Mouse (Mus musculus) left cerebral cortex, adult 6 months (tissue): ENCODE data around the gene Map3k21. TPM values are rescaled to one million over a fixed set of nuclear protein-coding genes. Genes with fewer than 3 reads are reported as not detected.

Experiments used
- long read RNA-seq, 2 experiments: library from polyadenylated mRNA; unstranded; transcript quantifications; one replicate each; pipeline ENCODE4 v2.0.0; 2019 to 2020
- polyA plus RNA-seq: library from polyadenylated mRNA; unstranded; fragments of <200 nt; fragmentation: Nextera tagmentation; gene quantifications from 2 replicates; pipeline ENCODE4 v1.2.3, GENCODE M21; 2021

Gene Map3k21
- polyA plus RNA-seq: 0.44 and 0.68 TPM in 2 replicates
- long read RNA-seq, experiment 1, full-length matches to known transcripts: 1 of 2 reads
- long read RNA-seq, experiment 1, partial matches to known transcripts: 1 of 2 reads
- long read RNA-seq, experiment 1, other reads (novel, unspliced or antisense): 0 of 2 reads
- long read RNA-seq, experiment 2: 0 reads

DNA sequence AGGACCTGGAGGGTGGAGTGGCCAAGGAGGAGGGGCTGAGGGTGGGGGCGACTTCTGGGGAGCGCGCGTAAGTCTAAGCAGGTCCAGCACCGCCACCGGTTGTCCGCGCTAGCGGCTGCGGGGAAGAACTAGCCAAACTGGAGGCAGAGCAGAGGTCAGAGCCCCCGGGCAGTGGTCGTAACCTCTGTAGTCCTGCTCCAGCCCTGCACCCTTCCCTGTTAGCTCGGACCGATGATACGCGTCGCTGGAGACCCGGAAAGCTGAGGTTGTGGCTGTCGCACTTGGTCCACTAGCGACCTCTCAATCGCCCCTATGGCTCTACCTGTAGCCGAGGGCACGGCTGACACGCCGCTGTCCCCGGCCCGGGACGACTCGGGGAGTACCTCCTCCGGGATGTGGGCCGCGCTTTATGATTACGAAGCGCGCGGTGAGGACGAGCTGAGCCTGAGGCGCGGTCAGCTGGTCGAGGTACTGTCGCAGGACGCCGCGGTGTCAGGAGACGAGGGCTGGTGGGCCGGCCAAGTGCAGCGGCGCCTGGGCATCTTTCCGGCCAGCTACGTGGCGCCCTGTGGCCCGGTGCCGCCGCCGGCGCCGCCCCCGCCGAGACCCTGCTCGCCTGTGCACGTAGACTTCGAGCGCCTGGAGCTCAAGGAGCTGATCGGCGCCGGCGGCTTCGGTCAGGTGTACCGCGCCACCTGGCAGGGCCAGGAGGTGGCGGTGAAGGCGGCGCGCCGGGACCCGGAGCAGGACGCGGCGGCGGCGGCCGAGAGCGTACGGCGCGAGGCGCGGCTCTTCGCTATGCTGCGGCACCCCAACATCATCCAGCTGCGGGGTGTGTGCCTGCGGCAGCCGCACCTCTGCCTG lies at the start of gene Map3k21:
Gene Map3k21, plus strand, starts transcription at position 86 of the 864 bp plus-strand sequence.

DNA sequence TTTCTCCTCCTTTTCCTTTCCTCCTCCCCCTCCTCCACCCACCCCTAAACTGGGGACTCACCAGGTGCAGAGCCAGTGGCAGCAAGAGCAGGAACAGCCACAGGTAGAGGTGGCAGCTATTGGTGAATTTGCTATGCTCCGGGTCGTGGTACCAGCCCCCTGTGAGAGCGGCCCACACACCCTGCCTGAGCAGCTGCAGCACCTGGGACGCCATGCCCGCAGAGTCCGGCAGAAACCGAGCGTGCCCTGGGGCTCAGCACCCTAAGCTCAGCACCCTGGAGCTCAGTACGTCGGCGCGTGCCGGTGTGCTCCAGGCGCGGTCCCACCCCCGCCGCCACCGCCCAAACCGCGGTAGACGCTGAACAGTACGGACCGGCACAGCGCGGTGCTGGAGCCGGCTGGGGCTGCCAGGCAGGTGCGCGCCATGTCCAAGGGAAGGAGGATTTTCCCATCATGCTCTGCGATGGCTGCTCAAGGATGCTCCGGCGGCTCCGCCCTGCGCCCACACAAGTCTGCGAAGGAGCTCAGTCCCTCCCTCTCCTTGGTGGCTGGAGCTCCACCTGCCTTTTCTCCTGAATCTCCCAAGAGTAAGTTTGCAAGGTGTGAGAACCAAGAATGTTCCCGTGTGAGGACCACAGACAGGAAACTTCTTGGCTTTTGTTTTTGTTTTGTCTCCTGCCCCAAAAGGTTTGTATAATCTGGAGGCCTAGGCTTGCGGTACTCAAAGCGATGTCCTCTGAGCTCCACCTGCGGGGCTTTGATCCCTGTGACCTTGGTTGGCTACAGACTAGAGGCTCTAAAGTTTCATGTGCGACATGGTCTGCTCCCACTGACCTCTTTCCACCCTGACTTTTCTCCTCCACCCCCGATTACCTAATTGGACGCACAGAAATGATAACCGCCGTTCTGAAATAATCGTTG lies 12.1 kb upstream of the Map3k21 start, which contains the start of gene Pcnx2:
Gene Pcnx2, minus strand, starts transcription at position 450 of the 921 bp plus-strand sequence.

GRCm38 (mm10) chr8:125995101-125995986 lies 85.1 kb downstream of the Map3k21 start, which contains the start of gene Kcnk1:
Gene Kcnk1 (plus strand): TSS chr8:125995170.

Other genes with a start within 250 kb of the Map3k21 start
- 2.5 and 2.9 TPM in 2 replicates for gene Map10, start 240.6 kb upstream of the Map3k21 start, polyA plus RNA-seq
- gene Ntpcr, start 180.5 kb upstream of the Map3k21 start, polyA plus RNA-seq: 41.7 and 58.9 TPM in 2 replicates
- 23.2 and 26.7 TPM in 2 replicates for gene Pcnx2, start 12.1 kb upstream of the Map3k21 start, polyA plus RNA-seq
- gene Kcnk1, start 84.7 kb downstream of the Map3k21 start, polyA plus RNA-seq: 120 and 148 TPM in 2 replicates